Mouse (Mus musculus) embryo, embryonic 10 days (tissue): Measurements from ENCODE around the gene Kl.

Source experiments
- DNase-seq: peaks from one replicate; pipeline ENCODE4 v3.0.0-alpha.2; 2015; ENCODE audit warnings: low spot score

Gene Kl

DNA sequence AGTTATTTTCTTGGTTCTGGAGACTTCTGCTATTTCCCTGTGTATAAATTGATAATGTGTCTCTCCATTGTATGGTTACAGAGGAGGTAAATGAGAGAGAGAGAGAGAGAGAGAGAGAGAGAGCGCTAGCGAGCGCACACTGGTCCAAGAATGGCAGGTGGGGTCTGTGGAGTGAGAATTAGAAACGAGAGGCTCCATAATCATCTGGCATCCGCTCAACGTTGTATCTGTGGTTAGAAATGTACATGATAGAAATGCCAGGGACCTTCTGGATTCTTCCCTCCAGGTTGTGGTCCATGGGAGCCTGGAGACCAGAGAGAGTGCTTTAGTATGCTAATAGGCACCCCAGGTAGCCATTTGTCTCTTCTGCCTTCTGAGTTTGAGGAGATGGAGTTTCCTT lies 76.5 kb downstream of the Kl start:
- DNase-seq = no peak

DNA sequence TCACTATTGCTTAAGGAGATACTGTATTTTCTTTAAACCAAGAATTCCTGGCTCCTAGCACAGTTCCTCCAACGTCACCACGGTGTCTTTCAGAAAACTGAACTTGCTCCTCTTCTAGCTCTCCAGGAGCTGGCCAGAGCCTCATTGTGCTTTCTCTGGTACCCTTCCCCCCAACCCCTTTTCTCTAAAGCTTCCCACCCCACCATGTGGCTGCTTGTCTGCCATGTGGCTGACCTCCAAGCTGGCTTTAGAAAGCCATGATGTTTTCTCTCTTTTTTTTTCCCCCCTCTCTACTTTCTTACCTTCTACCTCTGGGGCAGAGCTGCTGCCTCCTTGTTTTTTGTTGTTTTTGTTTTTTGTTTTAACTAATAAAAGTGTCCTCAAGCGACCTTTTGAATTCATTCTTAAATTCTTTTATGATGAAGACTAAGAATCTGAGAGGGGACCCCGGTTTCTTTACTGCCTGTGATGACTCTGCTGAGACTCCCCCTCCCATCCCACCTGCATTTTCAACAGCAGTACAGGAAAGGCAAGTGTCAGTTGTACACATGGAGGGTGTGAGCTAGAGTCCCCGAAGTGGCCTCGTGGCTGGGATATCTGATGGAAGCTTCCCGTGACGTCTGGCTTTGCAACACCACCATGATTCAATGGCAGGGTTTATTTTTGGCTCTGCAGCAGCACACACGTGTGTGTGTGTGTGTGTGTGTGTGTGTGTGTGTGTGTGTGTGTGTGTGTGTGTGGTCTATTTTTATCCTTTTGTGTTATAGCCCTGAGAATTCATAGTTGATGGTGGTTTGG lies 82.5 kb downstream of the Kl start:
- no peak for DNase-seq

- no peak for DNase-seq
Observed at GRCm38 (mm10) chr5:151037871-151038270, 85.5 kb downstream of the Kl start.

DNA sequence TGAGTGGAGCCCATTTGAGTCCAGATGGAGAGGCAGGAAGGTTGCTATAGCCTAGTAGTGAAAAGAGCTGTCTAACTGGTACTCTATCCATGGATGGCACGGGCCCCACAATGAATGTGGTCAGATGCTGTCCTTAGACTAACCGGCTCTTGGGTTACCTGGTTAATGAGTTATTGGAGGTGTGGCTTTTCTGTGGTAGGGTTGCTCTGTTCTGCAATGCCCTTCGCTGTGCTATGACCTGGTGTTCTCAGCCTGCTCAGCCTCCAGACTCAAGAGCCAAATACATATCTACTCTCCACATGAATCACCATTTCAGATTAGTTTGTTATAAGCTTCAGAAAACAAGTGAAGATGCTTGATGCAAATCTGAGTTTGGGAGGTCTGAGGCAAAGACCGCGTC lies 90.5 kb downstream of the Kl start:
- DNase-seq = no peak
